Mouse (Mus musculus) lung, postnatal 0 days (tissue): ENCODE data around the gene Sap30l.

ENCODE experiments used
- CTCF ChIP-seq: IDR thresholded peaks from 2 replicates; pipeline ENCODE4 v1.5.1; 2016; ENCODE audit warnings: antibody characterized with exemption, mild to moderate bottlenecking
- EP300 ChIP-seq: IDR thresholded peaks from 2 replicates; pipeline ENCODE4 v1.6.1; 2016; ENCODE audit warnings: antibody characterized with exemption, mild to moderate bottlenecking, control low read depth

GRCm38 (mm10) chr11:57760509-57761058, 40.9 kb upstream of the Sap30l start:
- no peak for TF ChIP-seq EP300
- TF ChIP-seq CTCF, result no peak
